Mouse (Mus musculus) splenic B cell, adult 2 months (primary cell): ENCODE measurements around the gene Ccm2.
A peak's percentile ranks its signal among the peaks of the same experiment; 100 is the strongest.

Experiments
- DNase-seq: peaks from one replicate; pipeline ENCODE4 v3.0.0-alpha.2; 2011; ENCODE audit warnings: low read depth, low spot score
- H3K27me3 ChIP-seq: 2 replicates; pipeline ENCODE4 v1.6.1; 2012; ENCODE audit warnings: mild to moderate bottlenecking, low read length, moderate library complexity, mixed read lengths; ENCODE audit not compliant: control insufficient read depth, poor library complexity, insufficient read depth, severe bottlenecking
- H3K36me3 ChIP-seq: 2 replicates; pipeline ENCODE4 v1.6.1; 2012; ENCODE audit warnings: mild to moderate bottlenecking, low read length, moderate library complexity, mixed read lengths; ENCODE audit not compliant: control insufficient read depth, poor library complexity, insufficient read depth, severe bottlenecking

Gene Ccm2

GRCm38 (mm10) chr11:6585748-6586147 lies 39.1 kb downstream of the Ccm2 start:
- Histone ChIP-seq H3K27me3 (no peaks in the 10 kb centered on the region), H3K36me3 (peaks cover 12% of the 10 kb centered on the region)
- no peak for DNase-seq

- Histone ChIP-seq H3K27me3 (no peaks in the 10 kb centered on the region), H3K36me3 (peaks cover 21% of the 10 kb centered on the region)
- peak; percentile 92 for DNase-seq
Measured at GRCm38 (mm10) chr11:6586660-6587059, 40.0 kb downstream of the Ccm2 start.

GRCm38 (mm10) chr11:6587249-6587940 lies 40.7 kb downstream of the Ccm2 start:
- peak; percentile 53 for DNase-seq
- H3K36me3 ChIP-seq, result peaks cover 27% of the 10 kb centered on the region
- H3K27me3 ChIP-seq, result no peaks in the 10 kb centered on the region

- H3K27me3 ChIP-seq, result no peaks in the 10 kb centered on the region
- H3K36me3 ChIP-seq, result peaks cover 31% of the 10 kb centered on the region
- DNase-seq, result peak; percentile 91
Measured at GRCm38 (mm10) chr11:6588295-6588694, 41.6 kb downstream of the Ccm2 start.

GRCm38 (mm10) chr11:6589838-6590237 lies 43.2 kb downstream of the Ccm2 start:
- H3K27me3 ChIP-seq, result no peaks in the 10 kb centered on the region
- peaks cover 40% of the 10 kb centered on the region for H3K36me3 ChIP-seq
- no peak for DNase-seq

- DNase-seq, result no peak
- Histone ChIP-seq H3K36me3 (peaks cover 43% of the 10 kb centered on the region), H3K27me3 (no peaks in the 10 kb centered on the region)
Measured at GRCm38 (mm10) chr11:6590933-6591675, 44.4 kb downstream of the Ccm2 start.

- DNase-seq, result no peak
Measured at GRCm38 (mm10) chr11:6593406-6593805, 46.7 kb downstream of the Ccm2 start.

GRCm38 (mm10) chr11:6594845-6595244 lies 48.2 kb downstream of the Ccm2 start:
- no peak for DNase-seq
- H3K36me3 ChIP-seq, result peaks cover 64% of the 10 kb centered on the region
- no peaks in the 10 kb centered on the region for H3K27me3 ChIP-seq

More at GRCm38 (mm10) chr11:6593406-6593805, 46.7 kb downstream of the Ccm2 start:
- H3K27me3 ChIP-seq, result no peaks in the 10 kb centered on the region
- H3K36me3 ChIP-seq, result peaks cover 58% of the 10 kb centered on the region

- DNase-seq, result no peak
- Histone ChIP-seq H3K36me3 (peaks cover 64% of the 10 kb centered on the region), H3K27me3 (no peaks in the 10 kb centered on the region)
Measured at GRCm38 (mm10) chr11:6595339-6595738, 48.7 kb downstream of the Ccm2 start.

GRCm38 (mm10) chr11:6596205-6596604 lies 49.5 kb downstream of the Ccm2 start:
- H3K27me3 ChIP-seq, result no peaks in the 10 kb centered on the region
- H3K36me3 ChIP-seq, result peaks cover 58% of the 10 kb centered on the region
- no peak for DNase-seq

GRCm38 (mm10) chr11:6596616-6597015 lies 49.9 kb downstream of the Ccm2 start:
- peaks cover 54% of the 10 kb centered on the region for H3K36me3 ChIP-seq
- H3K27me3 ChIP-seq, result no peaks in the 10 kb centered on the region
- DNase-seq, result no peak

- Histone ChIP-seq H3K36me3 (peaks cover 46% of the 10 kb centered on the region), H3K27me3 (no peaks in the 10 kb centered on the region)
- peak; percentile 46 for DNase-seq
Measured at GRCm38 (mm10) chr11:6597523-6597922, 50.8 kb downstream of the Ccm2 start.

GRCm38 (mm10) chr11:6598191-6598889 lies 51.7 kb downstream of the Ccm2 start:
- Histone ChIP-seq H3K36me3 (peaks cover 43% of the 10 kb centered on the region), H3K27me3 (no peaks in the 10 kb centered on the region)
- no peak for DNase-seq

GRCm38 (mm10) chr11:6599011-6599681 lies 52.5 kb downstream of the Ccm2 start:
- no peaks in the 10 kb centered on the region for H3K27me3 ChIP-seq
- DNase-seq, result no peak
- peaks cover 36% of the 10 kb centered on the region for H3K36me3 ChIP-seq
